Mouse (Mus musculus): ENCODE data around the gene Cant1. TPM values are rescaled to one million over a fixed set of nuclear protein-coding genes. Genes with fewer than 3 reads are reported as not detected.

Cant1 gene
- total RNA-seq, 2 experiments from 2014 or later: 41.4 to 44.8 TPM

- DNase-seq (ENCODE audit: low spot score in 2 of 2): no peak
These were observed 43.4 kb downstream of the Cant1 start for GRCm38 (mm10) chr11:118375461-118375860.

GRCm38 (mm10) chr11:118375006-118375405, 43.9 kb downstream of the Cant1 start:
- no peak for DNase-seq (ENCODE audit: low spot score in 2 of 2)

DNA sequence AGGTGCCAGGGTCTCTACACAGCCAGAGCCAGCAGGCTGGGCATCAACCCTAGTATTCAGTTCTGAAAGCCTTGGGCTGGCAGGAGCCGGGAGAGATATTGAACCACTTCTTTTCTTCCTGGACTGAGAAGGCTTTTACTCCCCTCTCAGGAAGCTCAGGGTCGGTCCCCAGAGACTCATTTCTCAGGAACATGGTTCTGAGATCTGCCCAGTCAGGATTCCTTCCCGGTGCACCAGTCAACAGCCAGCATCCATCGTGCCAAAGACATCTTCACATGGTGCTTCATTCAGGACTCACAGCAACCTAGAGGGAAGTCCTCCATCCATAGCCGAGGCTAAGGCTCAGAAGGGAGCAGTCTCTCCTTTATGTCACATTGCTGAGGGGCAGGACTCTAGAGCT, 44.4 kb downstream of the Cant1 start:
- no peak for DNase-seq (ENCODE audit: low spot score in 2 of 2)

- no peak for DNase-seq (ENCODE audit: low spot score in 2 of 2)
These were observed 46.2 kb downstream of the Cant1 start for GRCm38 (mm10) chr11:118372641-118373040.

DNA sequence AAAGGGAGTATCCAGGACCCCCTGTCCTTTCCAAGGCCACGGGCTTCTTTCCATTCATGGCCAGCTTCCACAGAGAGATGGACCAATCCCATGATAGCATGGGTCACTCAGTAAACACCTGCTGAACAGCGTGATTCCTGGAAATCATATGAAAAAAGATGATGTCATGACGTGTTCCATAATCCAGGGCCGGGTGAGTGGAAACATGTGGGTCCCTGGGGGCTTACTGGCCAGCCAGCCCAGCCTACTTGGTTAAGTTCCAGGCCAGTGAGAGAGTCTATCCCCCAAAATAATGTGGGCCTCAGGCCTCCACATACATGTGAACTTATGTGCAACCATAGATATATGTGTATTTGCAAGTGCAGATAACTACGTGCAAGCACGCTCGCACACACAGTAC, 47.0 kb downstream of the Cant1 start:
- DNase-seq (ENCODE audit: low spot score in 2 of 2): no peak

DNA sequence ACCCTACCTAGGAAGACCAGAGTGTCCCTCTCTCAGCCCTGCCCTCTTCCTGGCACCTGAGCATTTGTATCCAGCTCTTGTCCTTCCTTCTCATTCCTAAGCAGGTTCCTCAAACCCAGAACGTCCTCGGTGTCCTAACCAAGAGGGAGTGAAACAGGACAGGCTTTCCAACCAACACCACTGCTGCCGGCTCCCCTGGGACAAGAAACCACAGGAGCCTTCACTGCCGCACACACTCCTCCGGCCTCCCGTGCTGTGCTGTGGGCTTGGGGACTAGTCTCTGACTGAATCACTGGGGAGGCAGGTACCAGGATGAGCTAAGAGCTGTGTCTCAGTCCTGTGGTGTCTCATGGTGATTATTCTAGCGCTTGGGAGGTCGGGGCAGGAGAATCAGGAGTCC, 49.2 kb downstream of the Cant1 start:
- no peak for DNase-seq (ENCODE audit: low spot score in 2 of 2)

GRCm38 (mm10) chr11:118369251-118369650, 49.6 kb downstream of the Cant1 start:
- DNase-seq (ENCODE audit: low spot score in 2 of 2): no peak

DNA sequence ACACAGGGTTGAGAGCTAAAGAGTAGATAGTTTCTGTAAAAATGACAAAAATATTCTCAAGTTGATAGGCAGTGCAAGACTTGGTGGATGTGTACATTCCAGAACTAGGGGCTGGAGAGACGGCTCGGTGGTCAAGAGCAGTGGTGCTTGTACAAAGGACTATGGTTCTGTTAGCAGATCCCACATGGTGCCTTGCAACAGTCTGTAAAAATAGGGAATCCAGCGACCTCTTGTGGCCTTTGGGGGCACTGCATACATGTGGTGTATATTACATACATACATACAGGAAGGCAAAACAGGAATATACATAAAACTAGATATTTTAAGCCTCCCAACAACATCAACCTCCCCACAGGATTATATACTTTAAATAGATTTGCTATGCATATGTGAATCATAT, 50.6 kb downstream of the Cant1 start:
- DNase-seq (ENCODE audit: low spot score in 2 of 2): no peak

GRCm38 (mm10) chr11:118366559-118366958, 52.3 kb downstream of the Cant1 start:
- DNase-seq (ENCODE audit: low spot score in 2 of 2): no peak

GRCm38 (mm10) chr11:118366108-118366507, 52.8 kb downstream of the Cant1 start:
- no peak for DNase-seq (ENCODE audit: low spot score in 2 of 2)

DNA sequence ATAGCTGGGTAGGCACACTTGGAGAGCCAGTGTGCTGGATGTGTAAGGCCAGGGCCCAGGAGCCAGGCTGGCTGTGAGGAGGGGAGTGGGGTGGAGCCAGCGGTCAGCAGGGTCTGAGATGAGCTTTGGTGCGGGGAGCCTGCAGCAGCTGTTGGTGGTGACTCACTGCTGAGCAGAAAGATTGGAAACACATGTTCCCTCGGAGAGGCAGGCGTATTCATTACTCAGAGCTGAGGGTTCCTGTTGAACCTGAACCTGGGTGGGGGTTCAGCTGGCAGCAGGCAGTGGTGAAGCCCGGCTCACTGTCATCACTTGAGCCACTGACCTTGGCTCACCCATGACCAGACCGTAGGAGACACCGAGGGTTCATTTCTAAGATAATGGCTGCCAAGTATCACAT, 53.7 kb downstream of the Cant1 start:
- DNase-seq (ENCODE audit: low spot score in 2 of 2): no peak

- no peak for DNase-seq (ENCODE audit: low spot score in 2 of 2)
These were observed 54.9 kb downstream of the Cant1 start for GRCm38 (mm10) chr11:118364021-118364420.

- no peak for DNase-seq (ENCODE audit: low spot score in 2 of 2)
These were observed 55.8 kb downstream of the Cant1 start for GRCm38 (mm10) chr11:118362971-118363518.

DNA sequence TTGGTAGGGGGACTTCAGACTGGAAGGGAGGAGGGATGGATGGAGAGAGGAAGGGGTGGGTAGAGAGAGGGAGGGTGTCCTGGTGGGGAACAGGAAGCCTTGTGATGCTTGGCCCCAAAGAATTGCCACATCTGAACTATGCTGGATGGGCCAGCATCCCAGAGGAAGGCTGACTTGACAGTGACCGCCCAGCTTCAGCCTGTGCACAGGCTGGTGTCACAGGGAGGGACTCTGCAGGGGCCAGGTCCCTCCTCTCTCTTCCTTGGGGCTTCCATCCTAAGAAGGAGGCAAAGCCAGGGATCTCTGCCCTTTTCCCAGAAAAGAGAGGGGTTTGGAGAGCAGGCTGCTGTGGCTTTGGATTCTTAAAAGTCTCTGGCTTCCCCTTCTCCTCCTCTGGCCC, 56.4 kb downstream of the Cant1 start:
- no peak for DNase-seq (ENCODE audit: low spot score in 2 of 2)

DNA sequence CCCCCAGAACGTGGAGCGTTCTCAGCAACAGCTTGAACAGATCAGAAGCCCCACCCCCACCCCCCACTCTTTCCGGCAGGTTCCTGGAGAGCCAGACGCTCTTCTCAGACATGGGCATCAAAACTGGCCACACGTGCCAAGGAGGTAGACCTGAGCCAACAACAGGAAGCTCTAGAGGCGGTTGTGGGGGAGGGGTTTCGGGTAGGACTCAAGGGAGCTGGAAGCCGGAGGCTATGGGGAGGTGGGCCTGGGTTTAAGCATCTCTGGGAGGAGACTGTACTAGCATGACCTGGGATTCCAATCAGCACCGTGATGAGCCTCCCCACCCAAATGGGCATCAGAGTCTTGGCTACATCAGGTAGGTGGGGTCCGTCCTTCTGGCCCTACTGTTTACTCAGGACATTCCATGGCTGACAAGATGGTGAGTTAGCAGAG, 58.0 kb downstream of the Cant1 start:
- no peak for DNase-seq (ENCODE audit: low spot score in 2 of 2)

GRCm38 (mm10) chr11:118360491-118360890, 58.4 kb downstream of the Cant1 start:
- DNase-seq (ENCODE audit: low spot score in 2 of 2): no peak

Other genes with a start within 250 kb of the Cant1 start
- 10 to 100 TPM; 88.0 to 91.7 TPM for gene Cyth1, start 170.5 kb downstream of the Cant1 start, total RNA-seq (2021)
- 10 to 100 TPM; 25.7 to 28.3 TPM for gene Usp36, start 128.8 kb downstream of the Cant1 start, total RNA-seq (2021)
- gene Cep295nl, start 76.6 kb downstream of the Cant1 start, total RNA-seq (2021): 1 to 10 TPM in 1 of 2 experiments, under 1 TPM in 1; 0.61 to 1.2 TPM
- 100 to 1,000 TPM; 201 to 256 TPM for gene Timp2, start 63.3 kb downstream of the Cant1 start, total RNA-seq (2021)
- gene Lgals3bp, start 17.0 kb downstream of the Cant1 start, total RNA-seq (2021): 10 to 100 TPM; 18.3 to 18.8 TPM
- gene C1qtnf1, start 9.1 kb upstream of the Cant1 start, total RNA-seq (2021): 1 to 10 TPM; 2.0 to 2.9 TPM
- gene Engase, start 57.7 kb upstream of the Cant1 start, total RNA-seq (2021): 10 to 100 TPM; 11.8 to 16.2 TPM